Mouse (Mus musculus) mesoderm, embryonic 11.5 days (tissue): Measurements from ENCODE around the gene Rdh19.
"Not testable (repeated sequence)": the region's sequence is repeated elsewhere in the genome, so short reads cannot be mapped to it uniquely, and the experiment has no call there.

Experiments used
- DNase-seq: peaks from one replicate; pipeline ENCODE4 v3.0.0-alpha.2; 2012; ENCODE audit warnings: low read depth, low spot score

The Rdh19 gene

DNA sequence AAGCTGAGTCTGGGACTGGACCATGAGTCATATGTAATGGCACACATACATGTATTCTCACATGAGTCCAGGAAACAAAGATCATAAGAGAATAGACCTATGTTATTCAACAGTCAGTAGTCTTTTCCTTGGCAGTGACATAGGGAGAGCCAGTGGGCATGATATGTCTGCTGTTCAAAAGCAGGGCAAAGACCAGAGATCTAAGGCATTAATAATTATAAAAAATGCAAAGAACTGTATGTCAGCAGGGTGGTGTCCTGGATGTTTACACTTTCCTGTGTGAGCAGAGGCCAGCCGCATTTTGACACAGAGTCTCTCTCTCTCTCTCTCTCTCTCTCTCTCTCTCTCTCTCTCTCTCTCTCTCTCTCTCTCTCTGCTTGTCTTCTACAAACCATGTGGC lies at the start of gene Rdh19:
Gene Rdh19 (plus strand): TSS at position 301 of the 400 bp plus-strand sequence.
- DNase-seq: no peak

DNA sequence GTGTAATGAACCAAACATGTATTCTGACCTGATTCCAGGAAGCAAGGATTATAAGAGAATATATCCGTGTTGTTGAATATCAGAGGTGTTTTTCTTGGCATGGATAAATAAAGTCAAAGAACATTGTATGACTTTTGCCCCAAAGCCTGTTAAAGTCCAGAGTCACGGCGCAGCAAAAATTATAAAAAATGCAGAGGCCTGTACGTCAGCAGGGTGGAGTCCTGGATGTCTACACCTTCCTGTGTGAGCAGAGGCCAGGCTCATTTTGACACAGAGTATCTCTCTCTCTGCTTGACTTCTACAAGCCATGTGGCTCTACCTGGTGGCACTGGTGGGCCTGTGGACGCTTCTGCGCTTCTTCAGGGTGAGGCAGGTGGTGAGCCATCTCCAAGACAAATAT lies 48.8 kb upstream of the Rdh19 start, which contains the start of gene Rdh16:
Gene Rdh16 (plus strand): TSS at position 262 of the 400 bp plus-strand sequence.
- DNase-seq: no peak

- DNase-seq: no peak
These were observed 48.1 kb upstream of the Rdh19 start for GRCm38 (mm10) chr10:127801612-127802011.

- no peak for DNase-seq
These were observed 47.5 kb upstream of the Rdh19 start for GRCm38 (mm10) chr10:127802236-127802635.

DNA sequence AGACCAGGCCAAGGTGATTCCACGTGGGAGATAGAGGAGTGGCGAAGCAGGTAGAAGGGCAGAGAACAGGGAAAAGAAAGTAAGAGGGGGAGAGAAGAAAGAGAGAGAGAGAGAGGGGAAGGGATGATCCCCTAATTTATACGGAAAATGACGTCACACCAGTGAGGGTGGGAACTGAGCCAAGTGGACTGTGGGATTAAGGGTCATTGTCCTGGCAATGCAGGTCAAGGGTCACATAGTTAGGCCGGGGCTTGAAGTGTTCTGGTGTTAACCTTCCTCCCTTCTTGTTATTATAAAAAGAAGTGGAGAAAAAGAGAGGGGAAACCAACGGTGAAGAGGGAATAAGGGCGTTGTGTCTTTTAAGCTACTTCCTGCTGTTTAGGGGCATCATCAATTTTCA lies 45.3 kb upstream of the Rdh19 start:
- DNase-seq: no peak

DNA sequence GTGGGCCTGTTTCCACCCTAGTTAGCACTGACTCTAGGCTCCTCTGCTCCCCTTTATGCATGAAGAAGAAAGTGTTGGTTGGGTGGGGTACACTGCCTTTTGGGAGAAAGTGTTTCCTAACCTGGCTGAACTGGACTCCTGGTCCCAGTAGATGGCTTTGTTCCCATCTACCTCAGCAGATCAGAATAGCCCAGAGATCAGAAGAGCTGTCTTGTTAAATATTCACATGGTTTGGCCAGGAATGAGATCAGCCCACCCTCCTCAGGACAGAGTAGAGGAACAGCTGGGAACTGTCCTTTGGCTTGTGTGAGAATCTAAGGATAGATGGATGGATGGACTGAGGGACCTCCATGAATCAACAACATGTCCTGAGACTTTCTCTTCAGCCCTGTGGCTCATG lies 33.8 kb upstream of the Rdh19 start:
- no peak for DNase-seq

DNA sequence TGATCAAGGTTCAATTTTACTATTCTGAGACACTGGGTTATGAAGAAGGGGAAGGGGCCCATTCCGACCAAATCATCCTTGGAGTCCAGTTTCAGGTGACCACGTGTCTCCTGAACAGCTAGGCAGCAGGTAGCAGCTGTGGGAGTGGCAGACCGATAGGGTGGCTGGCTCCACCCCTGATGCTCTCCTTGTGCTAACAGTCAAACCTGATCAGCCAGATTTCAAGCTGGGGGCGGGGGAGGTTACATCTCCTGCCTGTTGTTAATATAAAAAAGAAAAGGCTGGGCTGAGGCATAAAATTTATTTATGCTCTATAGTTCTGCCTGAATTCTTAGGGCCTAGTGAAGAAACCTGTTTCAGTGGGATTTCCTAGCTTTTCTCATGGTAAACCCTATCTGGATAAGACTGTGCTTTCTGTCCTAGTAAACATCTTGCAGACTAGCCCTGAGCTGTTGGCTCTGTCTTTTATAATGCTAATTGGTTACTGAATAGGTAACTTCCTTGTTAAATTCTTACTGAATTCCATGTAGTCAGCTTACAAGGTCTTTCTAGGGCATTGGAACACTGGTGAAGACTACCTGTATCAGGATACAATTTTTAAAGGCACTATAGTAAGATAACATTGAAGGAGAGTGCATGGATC lies 32.3 kb upstream of the Rdh19 start:
- not testable (repeated sequence) for DNase-seq

- not testable (repeated sequence) for DNase-seq
These were observed 27.9 kb upstream of the Rdh19 start for GRCm38 (mm10) chr10:127821806-127822205.

DNA sequence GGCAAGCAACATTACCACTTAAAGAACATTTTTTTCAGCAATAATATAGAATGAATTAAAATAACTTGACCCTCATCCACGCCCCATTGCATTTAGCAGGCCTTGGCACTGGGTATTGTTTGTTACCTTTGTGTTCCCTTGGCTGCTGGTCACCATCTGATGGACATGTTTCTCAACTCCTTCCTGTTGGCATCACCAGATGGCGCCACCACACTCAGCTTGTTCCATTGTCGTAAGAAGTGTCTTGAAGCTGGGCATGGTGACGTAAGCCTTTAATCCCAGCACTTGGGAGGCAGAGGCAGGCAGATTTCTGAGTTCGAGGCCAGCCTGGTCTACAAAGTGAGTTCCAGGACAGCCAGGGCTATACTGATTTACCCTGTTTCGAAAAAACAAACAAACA lies 24.3 kb upstream of the Rdh19 start:
- DNase-seq: no peak

- DNase-seq: no peak
These were observed 20.6 kb upstream of the Rdh19 start for GRCm38 (mm10) chr10:127829121-127829520.

DNA sequence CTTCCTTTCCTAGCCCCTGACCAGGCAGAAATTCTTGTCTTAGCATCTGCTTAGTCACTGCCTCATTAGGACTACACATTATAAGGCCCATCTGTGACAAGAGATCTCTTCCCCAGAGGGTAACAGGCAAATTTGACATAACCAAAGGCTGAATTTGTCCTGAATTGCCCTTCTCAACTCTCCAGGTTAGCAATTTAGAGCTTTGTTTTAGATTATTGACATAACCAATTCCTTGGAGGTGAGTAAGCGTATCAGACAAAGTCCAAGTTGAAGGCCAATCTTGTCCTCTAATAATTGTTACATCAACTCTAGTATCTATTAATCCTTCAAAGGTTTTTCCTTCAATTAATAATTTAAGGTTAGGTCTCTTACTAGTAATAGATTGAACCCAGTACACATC lies 15.5 kb upstream of the Rdh19 start:
- DNase-seq: not testable (repeated sequence)

GRCm38 (mm10) chr10:127835292-127835691 lies 14.4 kb upstream of the Rdh19 start:
- DNase-seq: no peak

GRCm38 (mm10) chr10:127837793-127838192 lies 11.9 kb upstream of the Rdh19 start:
- not testable (repeated sequence) for DNase-seq

DNA sequence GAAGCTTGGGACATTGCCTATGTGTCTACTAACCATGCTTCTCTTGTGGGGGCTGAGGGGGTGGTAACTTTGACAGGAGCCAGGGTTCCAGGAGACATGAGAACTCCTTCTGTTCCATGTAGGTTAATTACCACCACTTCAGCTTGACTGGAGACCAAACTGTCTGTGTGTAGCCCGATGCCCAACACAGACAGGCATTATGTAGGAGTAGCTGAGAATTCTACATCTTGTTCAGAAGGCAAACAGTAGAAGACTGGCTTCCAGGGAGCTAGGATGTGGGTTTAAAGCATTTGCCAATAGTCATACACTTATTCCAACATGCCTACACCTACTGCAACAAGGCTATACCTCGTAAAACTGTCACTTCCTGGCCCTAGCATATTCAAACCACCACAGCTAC lies 11.2 kb upstream of the Rdh19 start:
- DNase-seq: no peak

DNA sequence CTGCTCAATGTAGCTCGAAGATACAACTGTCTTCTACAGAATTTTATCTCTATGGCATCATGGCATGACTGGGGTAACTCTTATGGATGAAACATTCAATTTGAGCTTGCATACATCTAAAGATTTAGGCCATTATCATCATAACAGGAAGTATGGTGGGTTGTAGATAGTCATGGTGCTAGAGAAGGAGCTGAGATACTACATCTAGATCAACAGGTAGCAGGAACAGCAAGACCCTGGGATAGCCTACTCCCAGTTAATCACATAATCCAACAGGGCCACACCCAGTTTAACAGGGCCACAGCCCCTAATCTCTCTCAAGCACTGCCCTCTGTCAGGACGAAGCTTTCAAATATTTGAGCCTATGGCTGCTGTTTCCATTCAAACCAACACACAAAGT lies 9.0 kb upstream of the Rdh19 start:
- DNase-seq: no peak

GRCm38 (mm10) chr10:127845945-127846344 lies 3.8 kb upstream of the Rdh19 start:
- DNase-seq: not testable (repeated sequence)

GRCm38 (mm10) chr10:127848089-127848488 lies 1.6 kb upstream of the Rdh19 start:
- no peak for DNase-seq

DNA sequence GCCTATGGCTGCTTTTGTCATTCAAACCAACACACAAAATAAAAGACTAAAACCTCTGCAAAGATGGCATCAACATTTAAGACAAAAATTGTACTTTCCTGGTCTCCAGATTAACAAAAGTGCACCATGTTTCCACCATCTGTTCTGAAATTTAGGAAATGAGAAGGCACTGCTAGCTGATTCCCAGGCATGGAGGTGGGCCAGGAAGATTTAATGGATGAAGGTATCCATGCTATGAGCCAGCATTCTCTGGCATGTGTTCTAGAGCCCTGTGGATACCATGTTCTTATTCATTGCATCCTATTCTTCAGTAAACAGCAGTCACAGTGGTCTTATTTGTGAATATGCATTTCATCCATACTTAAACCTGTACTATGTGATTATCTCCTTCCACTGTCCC lies 6.6 kb downstream of the Rdh19 start:
- no peak for DNase-seq

DNA sequence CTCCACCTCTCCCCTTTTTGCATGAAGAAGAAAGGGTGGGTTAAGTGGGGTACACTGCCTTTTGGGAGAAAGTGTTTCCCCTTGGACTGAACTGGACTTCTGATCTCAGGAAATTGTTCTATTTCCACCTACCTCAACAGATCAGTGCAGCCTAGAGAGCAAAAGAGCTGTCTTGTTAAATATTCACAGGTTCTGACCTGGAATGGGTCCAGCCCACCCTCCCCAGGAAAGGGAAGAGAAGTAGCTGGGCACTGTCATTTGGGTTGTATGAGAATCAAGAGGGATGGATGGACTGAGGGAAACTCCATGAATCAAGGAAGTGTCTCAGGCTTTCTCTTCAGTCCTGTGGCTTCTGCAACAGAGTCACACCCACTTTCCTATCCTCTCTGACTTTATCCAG lies 15.2 kb downstream of the Rdh19 start:
- DNase-seq: no peak

DNA sequence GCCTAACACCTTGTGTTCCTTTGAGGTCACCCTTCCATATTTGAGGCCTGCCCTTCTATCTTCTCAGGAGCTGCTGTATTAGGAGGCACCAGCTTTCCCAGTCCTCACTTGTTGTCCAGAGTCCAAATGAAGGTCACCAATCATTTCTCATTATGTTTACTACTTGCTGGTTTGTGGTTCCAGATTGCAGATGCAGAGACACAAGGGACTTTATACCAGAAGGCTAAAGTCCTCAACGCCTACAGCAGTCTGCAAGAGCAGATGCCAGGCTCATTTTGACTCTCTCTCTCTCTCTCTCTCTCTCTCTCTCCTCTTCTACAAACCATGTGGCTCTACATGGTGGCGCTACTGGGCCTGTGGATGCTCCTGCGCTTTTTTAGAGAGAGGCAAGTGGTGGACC lies 16.5 kb downstream of the Rdh19 start, which contains the start of gene Rdh16f2:
Gene Rdh16f2 (plus strand): TSS at position 243 of the 400 bp plus-strand sequence.
- DNase-seq: no peak

GRCm38 (mm10) chr10:127872484-127872883 lies 22.8 kb downstream of the Rdh19 start:
- DNase-seq: no peak

- no peak for DNase-seq
These were observed 28.0 kb downstream of the Rdh19 start for GRCm38 (mm10) chr10:127877681-127878080.

DNA sequence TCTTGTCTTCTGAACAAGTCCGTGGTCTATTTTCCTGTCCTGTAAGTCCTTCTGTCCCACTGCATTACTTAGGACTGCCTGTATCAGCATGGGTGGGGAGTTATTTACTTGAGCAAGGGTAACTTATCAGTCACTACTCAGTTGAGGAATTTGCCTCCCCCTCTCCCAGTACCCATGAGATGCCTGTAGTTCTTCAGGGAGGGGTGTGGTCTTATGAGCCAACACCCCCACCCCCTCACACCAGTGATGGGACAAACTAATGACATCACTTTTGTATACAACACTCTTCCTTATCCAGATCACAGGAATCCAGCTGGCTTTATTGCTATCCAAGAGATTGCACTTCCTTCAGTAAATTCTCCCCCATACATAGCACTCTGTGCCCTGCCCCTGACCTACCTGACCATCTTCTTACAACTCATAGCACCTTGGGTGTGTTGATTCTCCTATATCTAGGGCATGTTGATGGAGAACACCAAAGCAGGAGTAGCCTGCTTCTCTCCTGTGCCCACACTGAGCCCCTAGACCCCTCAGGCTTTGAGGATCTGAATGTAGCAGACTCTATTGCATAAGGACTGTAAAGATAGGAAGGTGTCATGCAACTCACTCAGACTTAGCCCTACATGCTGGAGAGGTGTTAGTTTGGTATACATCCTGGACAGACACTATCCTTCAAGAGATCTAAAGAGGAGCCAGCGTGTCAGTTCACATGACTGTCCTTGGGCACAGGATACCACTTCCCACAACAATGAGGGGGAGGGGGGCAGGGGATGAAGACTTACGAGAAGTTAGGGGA lies 28.7 kb downstream of the Rdh19 start:
- DNase-seq: no peak
